Mouse (Mus musculus) thymus, adult 18-20 months (tissue): ENCODE results near the gene Bcl10.
"Not testable (repeated sequence)": the region's sequence is repeated elsewhere in the genome, so short reads cannot be mapped to it uniquely, and the experiment has no call there.

ENCODE experiments used
- DNase-seq, 2 experiments: peaks; one replicate each; pipeline ENCODE4 v3.0.0; 2022; ENCODE audit warnings: mixed read lengths in 2 of 2

Gene Bcl10

DNA sequence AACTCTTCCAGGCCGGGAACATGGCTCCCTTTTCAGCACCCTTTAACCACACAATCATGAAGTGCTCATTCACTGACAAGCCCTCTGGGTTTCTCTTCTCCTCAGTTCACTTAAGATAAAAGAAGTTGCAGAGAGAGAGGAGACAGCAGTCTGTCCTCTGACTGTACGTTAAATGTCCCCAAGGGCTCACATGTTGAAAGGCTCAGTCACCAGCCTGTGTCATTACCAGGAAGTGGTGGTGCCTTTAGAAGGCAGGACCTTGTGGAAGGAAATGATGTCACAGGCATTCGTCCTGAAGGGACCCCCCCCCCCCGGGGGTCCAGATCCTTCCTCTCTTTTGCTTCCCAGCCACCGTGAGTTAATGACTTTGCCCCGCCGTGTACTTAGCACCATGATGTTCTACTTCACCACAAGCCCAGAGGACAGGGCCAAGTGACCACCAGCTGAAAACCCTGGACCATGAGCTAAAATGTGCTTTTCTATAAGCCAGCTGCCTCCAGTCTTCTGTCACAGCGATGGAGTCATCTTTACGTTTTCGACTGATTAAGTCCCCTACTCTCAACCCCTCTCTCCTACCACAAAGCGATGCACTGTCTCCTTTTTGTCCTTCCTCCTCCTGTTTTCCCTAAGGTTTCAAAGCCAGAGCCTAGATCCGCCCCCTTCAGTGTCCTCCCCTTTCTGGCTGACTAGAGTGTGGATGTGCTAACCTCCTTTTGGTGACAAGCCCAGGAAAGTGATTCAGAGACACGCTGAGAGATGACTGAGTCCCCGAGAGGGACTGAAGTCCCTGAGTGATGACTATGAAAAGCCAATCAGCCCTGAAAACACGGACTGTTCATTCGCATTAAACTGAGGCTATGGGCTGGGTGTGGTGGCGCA is 28.9 kb downstream of the Bcl10 start:
- DNase-seq: no peak

DNA sequence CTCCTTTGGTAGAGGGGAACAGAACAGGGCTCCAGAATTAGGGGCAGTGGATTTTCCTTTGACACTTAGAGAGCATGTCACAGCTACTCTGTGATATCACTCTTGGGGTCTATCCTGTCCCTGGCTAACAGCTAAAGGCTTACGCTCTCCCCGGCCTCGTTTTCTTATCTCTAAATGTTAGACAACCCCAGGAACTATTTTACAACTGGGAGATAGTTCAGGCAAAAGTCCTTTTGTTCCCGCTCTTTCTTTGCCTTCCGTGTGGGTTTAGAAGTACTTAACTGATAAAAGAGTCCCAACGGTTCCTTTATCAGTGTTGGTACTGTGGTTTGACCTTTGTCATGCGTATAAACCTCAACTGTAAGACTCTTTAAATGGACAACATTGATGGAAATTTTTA is 30.3 kb downstream of the Bcl10 start:
- DNase-seq: no peak

DNA sequence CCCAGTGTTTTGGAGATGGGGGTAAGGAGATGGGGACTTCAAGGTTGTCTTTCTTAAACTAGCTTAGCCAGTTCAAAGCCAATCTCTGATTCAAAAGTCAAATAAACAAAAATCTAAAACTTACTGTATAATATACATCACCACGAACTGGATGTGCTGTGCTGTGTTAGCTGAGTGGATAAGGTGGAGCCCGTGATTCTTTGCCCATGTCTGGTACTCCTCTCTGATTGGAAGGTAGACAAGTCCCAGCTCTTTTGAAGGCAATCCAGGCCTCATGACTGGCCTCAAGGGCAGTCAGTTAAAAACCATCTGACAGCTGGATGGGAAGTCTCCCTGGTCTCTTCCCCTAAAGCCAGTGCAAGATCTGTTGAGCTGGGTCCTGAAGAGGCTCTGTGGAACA is 30.8 kb downstream of the Bcl10 start:
- no peak for DNase-seq

DNA sequence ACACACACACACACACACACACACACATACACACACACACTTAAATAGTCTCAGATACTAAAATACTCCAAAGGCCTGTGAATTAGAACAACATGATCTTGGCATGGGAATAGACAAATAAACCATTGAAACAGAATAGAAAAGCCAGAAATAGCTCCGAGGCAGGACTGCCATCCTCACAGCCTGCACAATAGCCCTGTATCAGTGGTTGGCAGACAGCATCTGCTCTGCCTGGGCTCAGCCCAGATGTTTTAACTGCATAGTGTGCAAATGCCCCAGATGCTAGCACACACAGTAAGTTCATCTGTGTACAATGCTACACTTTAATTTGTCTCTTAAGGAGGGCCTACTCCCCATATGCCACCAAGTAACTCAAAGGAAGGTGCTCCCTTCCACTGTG is 37.2 kb downstream of the Bcl10 start:
- no peak for DNase-seq

DNA sequence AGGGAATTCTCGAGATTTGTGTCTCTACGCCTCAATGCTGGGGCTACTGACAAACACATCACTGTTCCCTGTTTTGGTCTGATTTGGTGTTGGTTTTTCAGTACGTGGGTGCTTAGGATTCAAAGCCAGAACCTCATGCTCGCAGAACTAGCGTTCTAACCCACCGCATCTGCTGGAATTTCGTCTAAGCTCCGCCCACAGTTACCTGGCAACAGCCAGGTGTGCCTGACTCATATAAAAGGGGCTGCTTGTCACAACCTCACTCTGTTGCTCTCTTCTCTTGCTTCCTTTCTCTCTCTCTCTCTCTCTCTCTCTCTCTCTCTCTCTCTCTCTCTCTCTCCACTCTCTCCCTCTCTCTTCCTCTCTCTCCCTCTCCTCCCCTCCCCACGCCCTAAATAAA is 39.8 kb downstream of the Bcl10 start:
- no peak for DNase-seq

DNA sequence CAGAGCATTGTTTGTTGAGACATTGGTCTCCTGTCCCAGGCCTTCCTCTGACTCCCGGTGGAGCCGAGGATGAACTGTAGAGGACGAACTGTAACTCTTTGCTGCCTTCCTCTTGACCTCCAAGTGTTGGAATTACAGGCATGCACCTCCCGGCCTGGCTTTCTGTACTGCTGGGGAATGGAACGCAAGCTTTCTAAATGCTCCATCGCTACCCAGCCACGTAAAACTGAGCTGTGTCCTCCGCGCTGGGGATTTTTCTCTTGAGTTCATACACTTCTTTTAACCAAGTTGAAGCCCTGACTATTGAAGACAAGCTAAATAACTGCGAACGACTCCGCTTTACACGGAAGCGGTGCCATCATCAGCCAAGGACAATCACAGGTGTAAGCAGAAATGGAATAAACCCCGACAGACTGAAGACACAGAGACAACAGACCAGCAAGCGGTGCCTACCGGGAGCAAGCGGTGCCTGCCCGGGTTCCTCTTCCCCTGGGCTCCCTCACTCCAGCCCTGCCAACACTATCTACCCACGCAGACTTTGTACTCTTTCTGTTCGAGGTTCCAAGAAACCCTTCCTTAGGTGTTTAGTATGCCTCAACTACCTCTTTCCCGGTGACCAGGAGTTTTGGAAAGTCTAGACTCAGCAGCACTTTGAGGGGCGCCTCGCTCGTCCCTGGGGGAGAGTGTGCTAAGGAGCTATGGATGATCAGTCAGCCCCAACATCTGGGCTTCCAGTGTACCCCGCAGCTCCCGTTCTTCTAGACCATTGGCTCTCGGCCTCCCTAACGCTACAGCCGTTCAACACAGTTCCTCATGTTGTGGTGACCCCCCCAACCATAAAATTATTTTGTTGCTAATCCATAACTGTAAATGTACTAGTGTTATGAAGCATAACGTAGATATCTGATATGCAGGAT is 40.8 kb downstream of the Bcl10 start:
- DNase-seq: no peak

DNA sequence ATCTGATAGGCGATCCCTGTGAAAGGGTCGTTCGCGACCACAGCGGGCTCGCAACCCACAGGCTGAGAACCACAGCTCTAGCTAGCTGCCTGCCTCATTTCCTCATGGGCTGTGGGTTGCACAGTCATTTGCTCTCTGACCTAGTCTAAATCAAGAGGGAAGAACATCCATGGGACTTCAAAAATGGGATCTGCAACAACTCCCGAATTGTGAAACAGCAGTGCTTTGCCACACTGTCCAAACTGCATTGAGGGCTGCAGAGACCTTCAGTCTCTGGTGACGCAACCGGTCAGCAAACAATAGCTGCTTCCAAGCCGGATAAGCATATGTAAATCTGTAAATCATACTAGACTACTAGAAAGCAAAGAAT is 41.4 kb downstream of the Bcl10 start:
- DNase-seq: no peak

DNA sequence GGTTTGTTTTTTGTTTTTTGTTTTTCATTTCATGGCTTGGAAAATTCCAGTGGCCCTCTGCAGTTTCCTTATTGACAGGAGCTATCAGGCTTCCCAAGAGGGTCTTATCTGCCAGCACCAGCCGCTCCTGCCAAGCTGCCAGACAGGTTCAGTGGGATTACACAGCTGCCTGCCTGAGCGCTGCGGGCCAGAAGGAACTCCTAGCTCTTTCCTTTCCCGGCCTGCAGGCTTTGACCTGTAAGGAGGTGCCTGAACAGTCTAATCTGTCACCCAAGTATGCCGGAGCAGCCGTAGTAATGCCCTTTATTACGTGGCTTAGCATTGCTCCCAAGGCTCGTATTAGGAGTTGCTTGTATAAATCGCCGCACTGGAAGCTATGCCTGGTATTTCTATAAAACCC is 41.9 kb downstream of the Bcl10 start:
- no peak for DNase-seq

DNA sequence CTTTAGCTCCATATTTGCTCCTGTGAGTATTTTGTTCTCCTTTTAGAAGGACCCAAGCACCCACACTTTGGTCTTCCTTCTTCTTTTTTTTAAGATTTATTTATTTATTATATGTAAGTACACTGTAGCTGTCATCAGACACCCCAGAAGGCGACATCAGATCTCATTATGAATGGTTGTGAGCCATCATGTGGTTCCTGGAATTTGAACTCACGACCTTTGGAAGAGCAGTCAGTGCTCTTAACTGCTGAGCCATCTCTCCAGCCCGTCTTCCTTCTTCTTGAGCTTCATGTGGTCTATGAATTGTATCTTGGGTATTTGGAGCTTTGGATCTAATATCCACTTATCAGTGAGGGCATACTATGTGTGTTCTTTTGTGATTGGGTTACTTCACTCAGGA is 43.0 kb downstream of the Bcl10 start:
- not testable (repeated sequence) for DNase-seq

DNA sequence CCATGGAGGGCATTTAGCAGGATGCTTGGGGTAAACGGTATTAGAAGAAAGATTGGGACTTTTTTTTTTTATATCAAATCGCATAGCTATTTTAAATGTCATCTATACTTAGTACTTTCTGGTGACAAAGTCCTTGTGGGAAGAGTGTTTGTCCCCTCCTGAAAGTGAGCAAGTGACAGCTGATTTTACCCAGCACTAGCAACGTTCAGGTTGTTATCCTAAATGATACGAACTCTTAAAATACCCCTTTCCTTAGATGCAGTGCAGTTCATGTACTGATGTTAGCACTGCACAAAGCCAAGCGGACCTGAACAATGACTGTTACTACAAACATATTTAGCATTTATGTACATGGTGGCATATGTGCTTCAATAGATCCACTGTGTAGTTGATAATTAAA is 44.2 kb downstream of the Bcl10 start:
- no peak for DNase-seq

DNA sequence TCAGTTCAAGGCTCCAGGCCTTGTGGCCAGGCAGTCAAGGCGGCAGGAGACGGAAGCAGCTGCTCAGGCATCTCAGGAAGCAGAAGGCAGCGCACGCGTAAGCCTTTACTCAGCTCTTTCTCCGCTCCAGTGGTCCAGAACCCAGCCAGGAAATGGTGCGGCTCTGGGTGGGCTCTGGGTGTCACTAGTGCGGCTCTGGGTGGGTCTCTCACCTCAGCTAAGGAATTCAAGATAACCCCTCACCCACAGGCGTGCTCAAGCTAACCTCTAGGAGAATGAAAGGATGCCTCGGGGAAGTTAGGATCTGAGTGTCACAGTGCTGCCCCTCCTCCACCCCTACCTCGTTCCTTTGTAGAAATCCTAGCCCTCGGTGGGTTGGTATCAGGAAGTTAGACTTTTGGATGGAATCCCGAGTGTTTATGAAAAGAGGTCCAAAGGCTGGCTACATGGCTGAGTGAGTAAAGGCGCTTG is 46.5 kb downstream of the Bcl10 start:
- no peak for DNase-seq

DNA sequence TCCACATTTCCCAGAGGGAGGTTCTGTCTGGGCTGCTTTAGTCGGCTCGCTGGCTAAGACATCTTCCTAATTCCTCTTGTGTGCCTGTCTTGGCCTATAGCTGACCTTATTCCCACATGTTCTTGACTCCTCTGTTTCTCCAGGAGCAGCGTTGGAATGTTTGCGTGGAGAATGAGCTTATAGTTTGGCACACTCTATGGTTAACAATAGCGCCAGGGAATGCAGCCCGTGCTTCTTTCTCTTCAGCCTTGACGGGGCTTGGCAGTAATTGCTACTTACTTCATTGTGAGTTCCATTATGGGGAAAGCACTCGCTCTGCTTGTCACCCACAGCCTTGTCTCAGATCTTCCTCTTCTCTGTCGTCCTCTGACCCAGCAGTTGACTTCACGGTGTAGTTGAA is 48.9 kb downstream of the Bcl10 start:
- DNase-seq: no peak

DNA sequence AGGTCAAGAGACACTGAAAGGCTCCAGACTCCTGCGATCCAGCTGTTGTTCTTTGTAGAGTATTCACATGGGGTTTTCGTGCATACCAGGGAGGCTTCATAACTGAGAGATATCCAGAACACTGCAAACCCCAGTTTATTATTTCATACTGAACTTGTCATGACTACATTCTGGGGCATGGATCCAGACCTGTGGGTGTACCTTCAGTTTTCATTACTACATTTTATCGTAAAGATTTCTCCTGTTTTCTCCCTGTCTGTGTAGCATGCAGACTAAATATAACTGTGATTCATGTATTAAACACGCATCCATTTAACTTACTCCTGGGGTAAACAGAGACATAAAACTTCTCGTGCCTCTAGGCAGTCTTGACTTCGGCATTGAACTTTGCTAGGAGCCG is 52.4 kb downstream of the Bcl10 start:
- no peak for DNase-seq
